Mouse (Mus musculus) heart, postnatal 36 days (tissue): ENCODE data around the gene Ece1. TPM values are rescaled to one million over a fixed set of nuclear protein-coding genes. Genes with fewer than 3 reads are reported as not detected.

Experiments
- DNase-seq, 2 experiments: peaks; one replicate each; pipeline ENCODE4 v3.0.0; 2021 to 2022
- intact Hi-C: fragments of 180-260 bp; cut with DNase I; formaldehyde crosslinking; loops from one replicate; pipeline ENCODE4 v1.15.1; 2025
- total RNA-seq, 2 experiments: library from RNA; stranded (reverse); gene quantifications; 2 replicates each; pipeline ENCODE4 v1.2.3; 2021

The Ece1 gene
- total RNA-seq, 2 experiments from 2014 or later = 113 to 115 TPM

GRCm38 (mm10) chr4:137853822-137854221, 8.2 kb upstream of the Ece1 start:
- no peak for DNase-seq
- intact Hi-C loops = no loop called here

- DNase-seq = no peak
- intact Hi-C loops = no loop called here
Measured at GRCm38 (mm10) chr4:137855741-137856341, 6.2 kb upstream of the Ece1 start.

- DNase-seq = peak in 1 of 2 experiments; percentile 53
- intact Hi-C loops = no loop called here
Measured at GRCm38 (mm10) chr4:137857116-137857515, 4.9 kb upstream of the Ece1 start.

- intact Hi-C loops = no loop called here
- DNase-seq = no peak
Measured at GRCm38 (mm10) chr4:137858371-137858770, 3.7 kb upstream of the Ece1 start.

GRCm38 (mm10) chr4:137861461-137862011, 501 bp upstream of the Ece1 start:
- intact Hi-C loops = no loop called here
- no peak for DNase-seq

GRCm38 (mm10) chr4:137862516-137863240, 641 bp downstream of the Ece1 start:
- intact Hi-C loops = no loop called here
- no peak for DNase-seq

GRCm38 (mm10) chr4:137864031-137864430, 2.0 kb downstream of the Ece1 start:
- intact Hi-C loops = no loop called here
- DNase-seq = no peak

- no peak for DNase-seq
Measured at GRCm38 (mm10) chr4:137864769-137865168, 2.7 kb downstream of the Ece1 start.

GRCm38 (mm10) chr4:137865221-137865641, 3.2 kb downstream of the Ece1 start:
- DNase-seq = no peak
- intact Hi-C loops = no loop called here

More at GRCm38 (mm10) chr4:137864769-137865168, 2.7 kb downstream of the Ece1 start:
- intact Hi-C loops = no loop called here

GRCm38 (mm10) chr4:137866206-137866863, 4.3 kb downstream of the Ece1 start:
- DNase-seq = no peak
- intact Hi-C loops = no loop called here

GRCm38 (mm10) chr4:137867225-137867624, 5.2 kb downstream of the Ece1 start:
- intact Hi-C loops = no loop called here
- no peak for DNase-seq

- intact Hi-C loops = no loop called here
- peak in 1 of 2 experiments; percentile 47 for DNase-seq
Measured at GRCm38 (mm10) chr4:137867675-137868257, 5.7 kb downstream of the Ece1 start.

GRCm38 (mm10) chr4:137869667-137870274, 7.7 kb downstream of the Ece1 start:
- intact Hi-C loops = no loop called here
- no peak for DNase-seq

GRCm38 (mm10) chr4:137870979-137871378, 8.9 kb downstream of the Ece1 start:
- DNase-seq = no peak
- intact Hi-C loops = no loop called here

- DNase-seq = no peak
- intact Hi-C loops = no loop called here
Measured at GRCm38 (mm10) chr4:137871431-137871830, 9.4 kb downstream of the Ece1 start.

GRCm38 (mm10) chr4:137874337-137874736, 12.3 kb downstream of the Ece1 start:
- no peak for DNase-seq
- intact Hi-C loops = no loop called here

GRCm38 (mm10) chr4:137874826-137875225, 12.8 kb downstream of the Ece1 start:
- DNase-seq = no peak
- intact Hi-C loops = no loop called here

- intact Hi-C loops = no loop called here
- DNase-seq = no peak
Measured at GRCm38 (mm10) chr4:137875466-137876092, 13.5 kb downstream of the Ece1 start.

- DNase-seq = no peak
- intact Hi-C loops = no loop called here
Measured at GRCm38 (mm10) chr4:137876834-137877233, 14.8 kb downstream of the Ece1 start.

- no peak for DNase-seq
- intact Hi-C loops = no loop called here
Measured at GRCm38 (mm10) chr4:137877432-137877881, 15.4 kb downstream of the Ece1 start.
